Mouse (Mus musculus): ENCODE measurements around the gene Tnfrsf25. TPM values are rescaled to one million over a fixed set of nuclear protein-coding genes. Genes with fewer than 3 reads are reported as not detected.
A peak's percentile ranks its signal among the peaks of the same experiment; 100 is the strongest.

Gene Tnfrsf25
- polyA plus RNA-seq, 1 experiment from 2014 or later, result 1.0 TPM

DNA sequence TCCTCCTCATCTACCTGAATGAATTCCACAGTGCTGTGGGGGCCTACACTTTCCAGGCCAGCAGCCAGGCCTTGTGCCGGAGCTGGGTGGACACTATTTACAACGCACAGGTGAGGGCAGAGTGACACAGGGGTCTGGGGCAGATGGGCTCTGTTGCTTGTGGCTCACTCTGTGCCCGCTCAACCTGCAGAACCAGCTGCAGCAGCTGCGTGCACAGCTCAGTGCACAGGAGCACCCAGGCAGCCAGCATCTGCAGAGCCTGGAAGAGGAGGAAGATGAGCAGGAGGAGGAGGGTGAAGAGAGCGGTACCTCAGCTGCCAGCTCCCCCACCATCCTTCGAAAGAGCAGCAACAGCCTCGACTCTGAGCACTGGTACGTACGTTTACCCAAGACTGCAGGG is 3.4 kb upstream of the Tnfrsf25 start:
- WGBS, result 78% methylated on average over 9 of the region's 9 CpGs
- Histone ChIP-seq H3K4me1 (peaks cover 53% of the 10 kb centered on the region), H3K9me3 (no peaks in the 10 kb centered on the region), H3K27me3 (replicated peaks; ENCODE audit: low read depth, poor library complexity, severe bottlenecking) (peaks cover 63% of the 10 kb centered on the region), H3K27ac (replicated peaks) (no peak overlapping the region), H3K4me3 (no peak overlapping the region), H3K36me3 (replicated peaks) (peaks cover 72% of the 10 kb centered on the region)
- no peak for DNase-seq (ENCODE audit: low spot score)

DNA sequence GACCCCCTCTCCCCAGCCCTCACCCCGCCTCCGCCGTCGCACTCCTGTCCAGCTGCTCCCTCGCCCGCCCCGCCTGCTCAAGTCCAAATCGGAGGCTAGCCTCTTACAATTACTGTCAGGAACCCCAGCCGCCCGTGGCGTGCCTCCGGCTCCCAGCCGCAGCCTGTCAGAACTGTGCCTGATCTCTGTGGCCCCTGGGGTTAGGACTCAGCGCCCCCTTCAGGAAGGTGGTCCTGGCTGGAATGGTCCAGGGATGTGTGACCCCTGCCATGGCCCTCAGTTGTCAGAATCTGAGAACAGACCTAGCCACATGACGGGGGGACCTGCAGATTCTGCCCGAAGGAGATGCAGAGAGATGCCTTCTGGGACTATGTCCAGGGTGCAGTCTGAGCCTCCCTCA is 1.7 kb upstream of the Tnfrsf25 start:
- peaks cover 69% of the 10 kb centered on the region for H3K27me3 ChIP-seq (replicated peaks; ENCODE audit: low read depth, poor library complexity, severe bottlenecking)
- peaks cover 62% of the 10 kb centered on the region for H3K36me3 ChIP-seq (replicated peaks)
- DNase-seq (ENCODE audit: low spot score), result no peak

GRCm38 (mm10) chr4:152117538-152117937 is 1.8 kb downstream of the Tnfrsf25 start:
- no peak overlapping the region for H3K4me3 ChIP-seq
- no peak overlapping the region for H3K27ac ChIP-seq (replicated peaks)
- H3K27me3 ChIP-seq (replicated peaks; ENCODE audit: low read depth, poor library complexity, severe bottlenecking), result peaks cover 99% of the 10 kb centered on the region
- WGBS, result 76% methylated on average over 9 of the region's 9 CpGs
- H3K9me3 ChIP-seq, result no peaks in the 10 kb centered on the region
- H3K36me3 ChIP-seq (replicated peaks), result peaks cover 31% of the 10 kb centered on the region
- no peak for DNase-seq (ENCODE audit: low spot score)
- peaks cover 57% of the 10 kb centered on the region for H3K4me1 ChIP-seq

More for the DNA sequence above, 1.7 kb upstream of the Tnfrsf25 start:
- peaks cover 38% of the 10 kb centered on the region for H3K4me1 ChIP-seq
- WGBS, result 50% methylated on average over 16 of the region's 16 CpGs
- H3K27ac ChIP-seq (replicated peaks), result no peak overlapping the region
- no peaks in the 10 kb centered on the region for H3K9me3 ChIP-seq
- no peak overlapping the region for H3K4me3 ChIP-seq

DNA sequence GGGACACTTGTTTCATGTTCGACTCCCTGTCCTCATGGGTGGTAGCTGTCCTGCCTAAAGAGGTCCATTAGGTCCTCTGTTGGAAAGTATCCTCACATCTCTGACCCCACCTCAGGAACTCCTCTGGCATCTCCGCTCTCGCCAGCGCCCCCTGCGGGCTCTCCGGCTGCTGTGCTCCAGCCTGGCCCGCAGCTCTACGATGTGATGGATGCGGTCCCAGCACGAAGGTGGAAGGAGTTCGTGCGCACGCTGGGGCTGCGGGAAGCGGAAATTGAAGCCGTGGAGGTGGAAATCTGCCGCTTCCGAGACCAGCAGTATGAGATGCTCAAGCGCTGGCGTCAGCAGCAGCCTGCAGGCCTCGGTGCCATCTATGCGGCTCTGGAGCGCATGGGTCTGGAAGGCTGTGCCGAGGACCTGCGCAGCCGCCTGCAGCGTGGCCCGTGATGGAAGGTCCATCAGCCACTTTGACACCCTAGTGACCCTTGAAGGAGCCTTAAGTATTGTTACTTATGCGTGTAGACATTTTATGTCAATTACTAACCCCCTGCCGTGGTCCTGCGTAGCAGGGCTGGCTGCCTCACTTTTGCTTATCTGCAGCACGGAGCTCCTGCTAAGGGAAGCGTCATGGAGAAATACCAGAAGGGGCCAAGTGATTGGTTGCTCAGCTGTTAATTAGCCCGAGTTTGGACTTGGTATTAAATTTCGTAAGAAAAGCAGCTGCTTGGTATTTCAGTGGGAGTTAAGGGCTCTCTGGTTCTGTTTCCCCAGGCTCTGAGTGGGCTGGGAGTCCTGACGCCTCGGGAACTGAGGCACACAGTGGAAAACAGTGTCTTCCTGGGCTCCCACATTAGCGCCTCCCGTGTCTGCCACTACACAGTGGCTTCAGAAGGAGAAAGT is 3.9 kb downstream of the Tnfrsf25 start:
- 3% methylated on average over 39 of the region's 39 CpGs for WGBS
- H3K4me1 ChIP-seq, result peaks cover 49% of the 10 kb centered on the region
- H3K27me3 ChIP-seq (replicated peaks; ENCODE audit: low read depth, poor library complexity, severe bottlenecking), result peaks cover 100% of the 10 kb centered on the region
- peak; percentile 83 for DNase-seq (ENCODE audit: low spot score)
- no peak overlapping the region for H3K27ac ChIP-seq (replicated peaks)
- peak overlapping the region; percentile 33 for H3K4me3 ChIP-seq
- peaks cover 9% of the 10 kb centered on the region for H3K36me3 ChIP-seq (replicated peaks)
- H3K9me3 ChIP-seq, result no peaks in the 10 kb centered on the region

DNA sequence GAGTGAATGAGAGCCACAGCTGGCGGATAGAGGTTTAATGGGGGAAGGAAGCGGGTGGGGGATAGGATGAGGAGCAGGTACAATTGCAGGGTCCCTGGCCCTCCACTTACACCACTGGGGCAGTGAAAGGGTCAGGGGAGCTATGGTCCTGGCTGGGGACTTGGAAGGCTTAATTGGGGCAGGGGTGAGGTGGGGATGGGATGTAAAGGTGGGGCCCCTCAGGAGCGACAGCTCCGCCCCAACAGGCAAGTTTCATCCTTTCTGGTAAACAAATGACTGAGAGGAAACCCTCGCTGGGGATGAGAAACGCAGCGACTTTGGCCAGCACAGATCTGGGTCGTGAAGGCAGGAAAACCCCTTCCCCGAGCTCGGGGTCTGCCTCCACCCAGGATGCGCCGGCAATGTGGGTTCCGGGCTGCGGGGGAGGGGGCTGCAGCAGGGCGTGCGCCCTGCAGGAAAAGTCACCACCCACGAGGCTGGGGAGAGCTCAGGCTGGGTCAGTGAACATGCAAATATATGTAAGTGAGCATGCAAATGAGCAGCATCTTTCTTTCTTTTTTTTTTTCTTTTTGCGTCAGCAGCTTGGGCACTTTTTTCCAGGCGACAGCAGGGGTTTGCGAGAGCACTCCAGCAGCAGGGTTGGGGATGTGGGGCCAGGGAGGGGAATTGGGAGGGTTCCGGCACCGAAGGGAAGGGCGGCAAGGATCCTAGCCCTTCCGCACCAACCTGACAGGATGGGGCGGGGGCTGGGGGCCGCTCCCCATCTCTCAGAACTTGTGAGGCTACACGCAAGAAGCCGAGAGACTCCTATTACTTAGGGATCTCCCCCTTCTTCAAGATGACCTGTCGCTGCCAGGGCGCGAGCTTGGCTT is 4.8 kb downstream of the Tnfrsf25 start:
- Histone ChIP-seq H3K4me1 (peaks cover 50% of the 10 kb centered on the region), H3K27ac (replicated peaks) (no peak overlapping the region), H3K27me3 (replicated peaks; ENCODE audit: low read depth, poor library complexity, severe bottlenecking) (peaks cover 100% of the 10 kb centered on the region), H3K4me3 (peak overlapping the region; percentile 33), H3K9me3 (no peaks in the 10 kb centered on the region), H3K36me3 (replicated peaks) (0 out of 2 replicates have a peak, but pooled peaks cover under 1% of the 10 kb centered on the region)
- 1% methylated on average over 31 of the region's 31 CpGs for WGBS
- DNase-seq (ENCODE audit: low spot score), result no peak

DNA sequence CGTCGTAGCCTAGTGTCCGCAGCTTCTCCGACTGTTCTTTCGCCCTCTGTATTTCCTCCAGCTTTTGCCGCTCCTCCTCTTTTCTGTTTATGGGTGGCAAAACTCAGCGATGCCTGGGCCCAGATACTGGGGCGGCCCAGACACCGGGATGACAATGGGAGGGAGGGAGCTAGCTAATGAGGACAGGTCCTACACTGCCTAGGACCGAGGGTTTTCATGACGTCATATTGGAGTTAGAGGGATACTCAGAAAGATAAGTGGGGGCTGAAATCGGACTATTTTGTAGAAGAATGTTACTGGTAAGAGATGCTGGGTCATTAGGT is 5.4 kb downstream of the Tnfrsf25 start:
- Histone ChIP-seq H3K4me3 (peak overlapping the region; percentile 33), H3K36me3 (replicated peaks) (no peaks in the 10 kb centered on the region), H3K4me1 (peaks cover 50% of the 10 kb centered on the region), H3K27me3 (replicated peaks; ENCODE audit: low read depth, poor library complexity, severe bottlenecking) (peaks cover 100% of the 10 kb centered on the region), H3K9me3 (no peaks in the 10 kb centered on the region), H3K27ac (replicated peaks) (no peak overlapping the region)
- 2% methylated on average over 12 of the region's 12 CpGs for WGBS
- no peak for DNase-seq (ENCODE audit: low spot score)

- peak overlapping the region; percentile 45; the same call in 1 of the 2 replicates for H3K4me3 ChIP-seq
- H3K27me3 ChIP-seq (replicated peaks; ENCODE audit: low read depth, poor library complexity, severe bottlenecking), result peaks cover 100% of the 10 kb centered on the region
- no peaks in the 10 kb centered on the region for H3K9me3 ChIP-seq
- H3K27ac ChIP-seq (replicated peaks), result no peak overlapping the region
- no peaks in the 10 kb centered on the region for H3K36me3 ChIP-seq (replicated peaks)
- H3K4me1 ChIP-seq, result peaks cover 65% of the 10 kb centered on the region
- 11% methylated on average over 13 of the region's 13 CpGs for WGBS
- DNase-seq (ENCODE audit: low spot score), result no peak
These were observed 8.7 kb downstream of the Tnfrsf25 start for GRCm38 (mm10) chr4:152124361-152124961.

DNA sequence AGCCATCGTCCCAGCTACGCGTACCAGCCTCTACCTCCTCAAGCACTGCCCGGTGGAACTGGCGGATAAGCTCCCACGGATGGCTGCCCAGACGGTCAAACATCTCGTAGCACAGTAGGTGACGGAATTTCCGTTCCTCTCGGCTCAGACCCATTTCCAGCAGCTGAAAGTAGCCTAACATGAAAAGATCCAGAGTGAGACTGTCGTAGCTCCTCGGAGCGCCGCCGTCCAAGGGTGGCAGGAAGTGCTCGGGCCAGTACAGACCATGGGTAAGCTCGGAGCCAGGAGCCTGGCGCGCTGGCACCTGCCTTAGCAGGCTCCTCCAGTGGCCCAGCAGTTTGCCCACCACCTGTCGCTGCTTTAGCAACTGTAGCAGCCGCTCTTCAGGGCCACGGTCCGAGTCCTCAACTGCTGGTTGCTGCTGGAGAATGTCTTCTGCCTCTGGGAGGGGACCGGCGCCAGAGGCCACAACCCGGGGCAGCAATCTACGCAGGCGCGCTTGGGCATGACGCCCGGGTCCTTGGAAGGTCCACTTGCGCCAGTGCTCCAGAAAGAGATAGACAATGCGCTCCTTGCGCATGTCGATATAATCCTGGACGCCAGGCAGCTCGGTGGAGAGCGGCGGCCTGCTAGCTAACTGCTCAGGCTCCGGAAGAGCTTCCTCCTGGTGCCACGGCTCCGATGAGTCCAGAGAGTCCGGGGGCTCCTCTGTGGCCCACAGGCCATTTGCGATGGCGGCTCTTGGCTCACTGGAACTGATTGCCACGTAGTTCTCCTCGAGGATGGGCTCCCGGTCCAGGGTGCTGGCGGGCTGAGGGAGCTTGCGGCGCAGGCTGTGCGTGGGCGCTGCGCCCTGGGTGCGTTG is 9.7 kb downstream of the Tnfrsf25 start:
- no peak overlapping the region for H3K27ac ChIP-seq (replicated peaks)
- peak; percentile 41 for DNase-seq (ENCODE audit: low spot score)

GRCm38 (mm10) chr4:152126026-152126920 is 10.5 kb downstream of the Tnfrsf25 start:
- no peak overlapping the region for H3K27ac ChIP-seq (replicated peaks)
- 5% methylated on average over 65 of the region's 65 CpGs for WGBS

More for the DNA sequence above, 9.7 kb downstream of the Tnfrsf25 start:
- H3K9me3 ChIP-seq, result no peaks in the 10 kb centered on the region
- 6% methylated on average over 56 of the region's 56 CpGs for WGBS
- H3K27me3 ChIP-seq (replicated peaks; ENCODE audit: low read depth, poor library complexity, severe bottlenecking), result peaks cover 100% of the 10 kb centered on the region
- H3K4me1 ChIP-seq, result peaks cover 65% of the 10 kb centered on the region
- no peaks in the 10 kb centered on the region for H3K36me3 ChIP-seq (replicated peaks)
- H3K4me3 ChIP-seq, result peak overlapping the region; percentile 45

GRCm38 (mm10) chr4:152127884-152128283 is 12.2 kb downstream of the Tnfrsf25 start:
- no peaks in the 10 kb centered on the region for H3K9me3 ChIP-seq
- no peaks in the 10 kb centered on the region for H3K36me3 ChIP-seq (replicated peaks)
- DNase-seq (ENCODE audit: low spot score), result no peak
- 74% methylated on average over 11 of the region's 11 CpGs for WGBS
- peaks cover 78% of the 10 kb centered on the region for H3K4me1 ChIP-seq
- peaks cover 100% of the 10 kb centered on the region for H3K27me3 ChIP-seq (replicated peaks; ENCODE audit: low read depth, poor library complexity, severe bottlenecking)
- H3K4me3 ChIP-seq, result no peak overlapping the region
- H3K27ac ChIP-seq (replicated peaks), result no peak overlapping the region

More at GRCm38 (mm10) chr4:152126026-152126920, 10.5 kb downstream of the Tnfrsf25 start:
- Histone ChIP-seq H3K4me1 (peaks cover 65% of the 10 kb centered on the region), H3K9me3 (no peaks in the 10 kb centered on the region), H3K4me3 (peak overlapping the region; percentile 45), H3K36me3 (replicated peaks) (no peaks in the 10 kb centered on the region), H3K27me3 (replicated peaks; ENCODE audit: low read depth, poor library complexity, severe bottlenecking) (peaks cover 100% of the 10 kb centered on the region)
- DNase-seq (ENCODE audit: low spot score), result peak; percentile 65

DNA sequence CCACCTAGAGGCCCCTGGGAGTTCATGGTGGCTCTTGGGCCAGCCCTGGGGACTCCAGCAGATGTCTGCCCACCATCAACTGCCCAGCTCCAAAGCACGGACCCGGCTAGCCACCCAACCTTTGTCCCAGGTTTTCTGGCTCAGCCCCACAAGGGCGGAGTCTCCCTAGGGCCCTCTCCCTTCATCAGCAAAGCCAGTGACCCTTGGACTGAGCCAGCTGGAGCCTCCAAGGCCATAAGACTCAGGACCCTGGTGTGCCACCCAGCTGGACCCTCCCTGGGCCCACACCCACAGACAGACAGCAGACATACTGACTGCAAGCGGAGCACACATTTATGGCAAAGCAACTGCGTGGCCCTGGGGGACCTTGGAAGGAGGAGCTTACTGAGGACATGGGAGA is 13.1 kb downstream of the Tnfrsf25 start:
- peaks cover 100% of the 10 kb centered on the region for H3K27me3 ChIP-seq (replicated peaks; ENCODE audit: low read depth, poor library complexity, severe bottlenecking)
- no peaks in the 10 kb centered on the region for H3K9me3 ChIP-seq
- WGBS, result 39% methylated on average over 5 of the region's 5 CpGs
- peak overlapping the region; percentile 56; the same call in 1 of the 2 replicates for H3K4me3 ChIP-seq
- no peak overlapping the region for H3K27ac ChIP-seq (replicated peaks)
- no peak for DNase-seq (ENCODE audit: low spot score)
- no peaks in the 10 kb centered on the region for H3K36me3 ChIP-seq (replicated peaks)
- peaks cover 82% of the 10 kb centered on the region for H3K4me1 ChIP-seq

Data from embryonic facial prominence, embryonic 10.5 days (tissue).